Mouse (Mus musculus): Measurements from ENCODE around the gene Atp7b. TPM values are rescaled to one million over a fixed set of nuclear protein-coding genes. Genes with fewer than 3 reads are reported as not detected.

The Atp7b gene
- polyA plus RNA-seq, 1 experiment from 2014 or later = 11.1 TPM

- no peaks in the 10 kb centered on the region for H3K36me3 ChIP-seq (ENCODE audit: control insufficient read depth, insufficient read depth, low read length)
- no peak overlapping the region for H3K4me3 ChIP-seq (replicated peaks; ENCODE audit: low read length)
- no peak overlapping the region for H3K4me2 ChIP-seq (ENCODE audit: low read depth, low read length)
- no peak overlapping the region for H3K9ac ChIP-seq (ENCODE audit: low read length)
- no peak overlapping the region for H3K27ac ChIP-seq (ENCODE audit: low read length)
- H3K9me3 ChIP-seq (replicated peaks; ENCODE audit: control insufficient read depth, low read length) = no peaks in the 10 kb centered on the region
- no peak for ATAC-seq (ENCODE audit: insufficient read depth, low FRiP score)
- no peaks in the 10 kb centered on the region for H3K4me1 ChIP-seq (ENCODE audit: control insufficient read depth, insufficient read depth, low read length)
- 77% methylated on average over 1 of the region's 1 CpGs for WGBS
- H3K27me3 ChIP-seq (ENCODE audit: control insufficient read depth, insufficient read depth, low read length) = no peaks in the 10 kb centered on the region
These were observed 93.5 kb downstream of the Atp7b start for GRCm38 (mm10) chr8:21966646-21967045.

- H3K36me3 ChIP-seq (ENCODE audit: control insufficient read depth, insufficient read depth, low read length) = no peaks in the 10 kb centered on the region
These were observed 101.7 kb downstream of the Atp7b start, which contains the start of gene Fam90a1a for GRCm38 (mm10) chr8:21958414-21958813. Gene Fam90a1a (plus strand): TSS chr8:21958714.

GRCm38 (mm10) chr8:21956336-21956735 lies 103.8 kb downstream of the Atp7b start:
- Histone ChIP-seq H3K27me3 (ENCODE audit: control insufficient read depth, insufficient read depth, low read length) (no peaks in the 10 kb centered on the region), H3K9me3 (replicated peaks; ENCODE audit: control insufficient read depth, low read length) (no peaks in the 10 kb centered on the region), H3K36me3 (ENCODE audit: control insufficient read depth, insufficient read depth, low read length) (no peaks in the 10 kb centered on the region), H3K4me2 (ENCODE audit: low read depth, low read length) (no peak overlapping the region), H3K27ac (ENCODE audit: low read length) (no peak overlapping the region), H3K4me3 (replicated peaks; ENCODE audit: low read length) (no peak overlapping the region), H3K4me1 (ENCODE audit: control insufficient read depth, insufficient read depth, low read length) (no peaks in the 10 kb centered on the region), H3K9ac (ENCODE audit: low read length) (no peak overlapping the region)
- WGBS = 78% methylated on average over 3 of the region's 3 CpGs
- no peak for ATAC-seq (ENCODE audit: insufficient read depth, low FRiP score)

More at GRCm38 (mm10) chr8:21958414-21958813, 101.7 kb downstream of the Atp7b start, which contains the start of gene Fam90a1a:
- H3K4me2 ChIP-seq (ENCODE audit: low read depth, low read length) = no peak within 1 kb of the TSS
- H3K4me1 ChIP-seq (ENCODE audit: control insufficient read depth, insufficient read depth, low read length) = no peaks in the 10 kb centered on the region
- no peaks in the 10 kb centered on the region for H3K9me3 ChIP-seq (replicated peaks; ENCODE audit: control insufficient read depth, low read length)
- H3K9ac ChIP-seq (ENCODE audit: low read length) = no peak within 1 kb of the TSS
- H3K4me3 ChIP-seq (replicated peaks; ENCODE audit: low read length) = no peak within 1 kb of the TSS
- no peak for ATAC-seq (ENCODE audit: insufficient read depth, low FRiP score)
- H3K27me3 ChIP-seq (ENCODE audit: control insufficient read depth, insufficient read depth, low read length) = no peaks in the 10 kb centered on the region
- no peak within 1 kb of the TSS for H3K27ac ChIP-seq (ENCODE audit: low read length)
- 87% methylated on average over 2 of the region's 2 CpGs for WGBS

GRCm38 (mm10) chr8:21955321-21955720 lies 104.8 kb downstream of the Atp7b start:
- ATAC-seq (ENCODE audit: insufficient read depth, low FRiP score) = no peak
- 5% methylated on average over 9 of the region's 9 CpGs for WGBS
- Histone ChIP-seq H3K27me3 (ENCODE audit: control insufficient read depth, insufficient read depth, low read length) (no peaks in the 10 kb centered on the region), H3K9me3 (replicated peaks; ENCODE audit: control insufficient read depth, low read length) (no peaks in the 10 kb centered on the region), H3K4me2 (ENCODE audit: low read depth, low read length) (no peak overlapping the region), H3K4me3 (replicated peaks; ENCODE audit: low read length) (no peak overlapping the region), H3K27ac (ENCODE audit: low read length) (no peak overlapping the region), H3K9ac (ENCODE audit: low read length) (no peak overlapping the region), H3K36me3 (ENCODE audit: control insufficient read depth, insufficient read depth, low read length) (no peaks in the 10 kb centered on the region), H3K4me1 (ENCODE audit: control insufficient read depth, insufficient read depth, low read length) (no peaks in the 10 kb centered on the region)

- WGBS = 62% methylated on average over 9 of the region's 9 CpGs
- ATAC-seq (ENCODE audit: insufficient read depth, low FRiP score) = no peak
- H3K4me2 ChIP-seq (ENCODE audit: low read depth, low read length) = no peak overlapping the region
These were observed 112.6 kb downstream of the Atp7b start for GRCm38 (mm10) chr8:21947311-21948017.

GRCm38 (mm10) chr8:21946462-21946861 lies 113.6 kb downstream of the Atp7b start, which contains the start of gene Defb13:
Gene Defb13 (plus strand): TSS chr8:21946762.
- Histone ChIP-seq H3K9me3 (replicated peaks; ENCODE audit: control insufficient read depth, low read length) (no peaks in the 10 kb centered on the region), H3K36me3 (ENCODE audit: control insufficient read depth, insufficient read depth, low read length) (no peaks in the 10 kb centered on the region), H3K4me1 (ENCODE audit: control insufficient read depth, insufficient read depth, low read length) (no peaks in the 10 kb centered on the region), H3K9ac (ENCODE audit: low read length) (no peak within 1 kb of the TSS), H3K4me3 (replicated peaks; ENCODE audit: low read length) (no peak within 1 kb of the TSS), H3K27me3 (ENCODE audit: control insufficient read depth, insufficient read depth, low read length) (no peaks in the 10 kb centered on the region), H3K27ac (ENCODE audit: low read length) (no peak within 1 kb of the TSS), H3K4me2 (ENCODE audit: low read depth, low read length) (no peak within 1 kb of the TSS)
- WGBS = 81% methylated on average over 6 of the region's 6 CpGs
- ATAC-seq (ENCODE audit: insufficient read depth, low FRiP score) = no peak

More at GRCm38 (mm10) chr8:21947311-21948017, 112.6 kb downstream of the Atp7b start:
- no peak overlapping the region for H3K27ac ChIP-seq (ENCODE audit: low read length)
- no peaks in the 10 kb centered on the region for H3K36me3 ChIP-seq (ENCODE audit: control insufficient read depth, insufficient read depth, low read length)
- H3K27me3 ChIP-seq (ENCODE audit: control insufficient read depth, insufficient read depth, low read length) = no peaks in the 10 kb centered on the region
- no peak overlapping the region for H3K9ac ChIP-seq (ENCODE audit: low read length)
- H3K9me3 ChIP-seq (replicated peaks; ENCODE audit: control insufficient read depth, low read length) = no peaks in the 10 kb centered on the region
- H3K4me3 ChIP-seq (replicated peaks; ENCODE audit: low read length) = no peak overlapping the region
- no peaks in the 10 kb centered on the region for H3K4me1 ChIP-seq (ENCODE audit: control insufficient read depth, insufficient read depth, low read length)

Other genes with a start within 250 kb of the Atp7b start
- not detected in 2 replicates for gene Defb50, start 236.8 kb downstream of the Atp7b start, polyA plus RNA-seq (2015; fragmentation: Nextera tagmentation; extraction: Ambion mirVana)
- not detected in 2 replicates for gene Defb2, start 220.4 kb downstream of the Atp7b start, polyA plus RNA-seq (2015; fragmentation: Nextera tagmentation; extraction: Ambion mirVana)
- not detected in 2 replicates for gene Defb10, start 201.4 kb downstream of the Atp7b start, polyA plus RNA-seq (2015; fragmentation: Nextera tagmentation; extraction: Ambion mirVana)
- not detected in 2 replicates for gene Defb9, start 174.9 kb downstream of the Atp7b start, polyA plus RNA-seq (2015; fragmentation: Nextera tagmentation; extraction: Ambion mirVana)
- not detected in 2 replicates for gene Defb11, start 153.9 kb downstream of the Atp7b start, polyA plus RNA-seq (2015; fragmentation: Nextera tagmentation; extraction: Ambion mirVana)
- gene Defb15, start 127.6 kb downstream of the Atp7b start, polyA plus RNA-seq (2015; fragmentation: Nextera tagmentation; extraction: Ambion mirVana) = not detected in 2 replicates
- gene Defb35, start 122.0 kb downstream of the Atp7b start, polyA plus RNA-seq (2015; fragmentation: Nextera tagmentation; extraction: Ambion mirVana) = not detected in 2 replicates
- not detected in 2 replicates for gene Defb13, start 113.5 kb downstream of the Atp7b start, polyA plus RNA-seq (2015; fragmentation: Nextera tagmentation; extraction: Ambion mirVana)
- not detected in 2 replicates for gene Fam90a1a, start 101.6 kb downstream of the Atp7b start, polyA plus RNA-seq (2015; fragmentation: Nextera tagmentation; extraction: Ambion mirVana)
- not detected in 2 replicates for gene Ccdc70, start 90.5 kb downstream of the Atp7b start, polyA plus RNA-seq (2015; fragmentation: Nextera tagmentation; extraction: Ambion mirVana)
- gene Alg11, start 416 bp upstream of the Atp7b start, polyA plus RNA-seq (2015; fragmentation: Nextera tagmentation; extraction: Ambion mirVana) = 34.2 and 38.1 TPM in 2 replicates
- gene Nek5, start 64.7 kb upstream of the Atp7b start, polyA plus RNA-seq (2015; fragmentation: Nextera tagmentation; extraction: Ambion mirVana) = 0.39 and 0.58 TPM in 2 replicates
- gene Nek3, start 106.1 kb upstream of the Atp7b start, polyA plus RNA-seq (2015; fragmentation: Nextera tagmentation; extraction: Ambion mirVana) = 3.6 and 5.2 TPM in 2 replicates
- gene Ckap2, start 125.5 kb upstream of the Atp7b start, polyA plus RNA-seq (2015; fragmentation: Nextera tagmentation; extraction: Ambion mirVana) = 42.7 and 43.8 TPM in 2 replicates
- gene Vps36, start 132.5 kb upstream of the Atp7b start, polyA plus RNA-seq (2015; fragmentation: Nextera tagmentation; extraction: Ambion mirVana) = 41.8 and 42.8 TPM in 2 replicates
- gene Thsd1, start 167.0 kb upstream of the Atp7b start, polyA plus RNA-seq (2015; fragmentation: Nextera tagmentation; extraction: Ambion mirVana) = 11.6 and 13.7 TPM in 2 replicates
- not detected in 2 replicates for gene Tpte, start 223.1 kb upstream of the Atp7b start, polyA plus RNA-seq (2015; fragmentation: Nextera tagmentation; extraction: Ambion mirVana)